Mouse (Mus musculus): ENCODE results near the gene Pagr1b. TPM values are rescaled to one million over a fixed set of nuclear protein-coding genes. Genes with fewer than 3 reads are reported as not detected.

Pagr1b gene
- polyA plus RNA-seq (2015; fragmentation: Nextera tagmentation; extraction: Ambion mirVana), result not detected in 2 replicates

DNA sequence TGATC, at the start of gene Pagr1b:
TSS of gene Pagr1b (minus strand) at position 4 of the 5 bp plus-strand sequence.
- peaks cover 18% of the 10 kb centered on the region for H3K36me3 ChIP-seq
- H3K9me3 ChIP-seq, result no peaks in the 10 kb centered on the region
- H3K4me3 ChIP-seq, result peak within 1 kb of the TSS; percentile 64
- H3K27me3 ChIP-seq, result no peaks in the 10 kb centered on the region
- H3K27ac ChIP-seq, result peak within 1 kb of the TSS; percentile 98
- H3K9ac ChIP-seq, result peak within 1 kb of the TSS; percentile 87
- H3K4me2 ChIP-seq, result peak within 1 kb of the TSS; percentile 88
- peaks cover 71% of the 10 kb centered on the region for H3K4me1 ChIP-seq
- no peak for ATAC-seq (ENCODE audit: borderline replicate concordance, extremely low read depth, low FRiP score, low TSS enrichment)

- 82% methylated on average over 6 of the region's 6 CpGs for WGBS
- Histone ChIP-seq H3K36me3 (no peaks in the 10 kb centered on the region), H3K27ac (no peak overlapping the region), H3K4me1 (peaks cover 6% of the 10 kb centered on the region; the same call in 1 of the 2 replicates), H3K4me3 (no peak overlapping the region), H3K4me2 (no peak overlapping the region), H3K27me3 (no peaks in the 10 kb centered on the region), H3K9ac (no peak overlapping the region), H3K9me3 (no peaks in the 10 kb centered on the region)
- ATAC-seq (ENCODE audit: borderline replicate concordance, extremely low read depth, low FRiP score, low TSS enrichment), result no peak
Measured at GRCm38 (mm10) chr7:127065538-127065937, 49.3 kb upstream of the Pagr1b start.

DNA sequence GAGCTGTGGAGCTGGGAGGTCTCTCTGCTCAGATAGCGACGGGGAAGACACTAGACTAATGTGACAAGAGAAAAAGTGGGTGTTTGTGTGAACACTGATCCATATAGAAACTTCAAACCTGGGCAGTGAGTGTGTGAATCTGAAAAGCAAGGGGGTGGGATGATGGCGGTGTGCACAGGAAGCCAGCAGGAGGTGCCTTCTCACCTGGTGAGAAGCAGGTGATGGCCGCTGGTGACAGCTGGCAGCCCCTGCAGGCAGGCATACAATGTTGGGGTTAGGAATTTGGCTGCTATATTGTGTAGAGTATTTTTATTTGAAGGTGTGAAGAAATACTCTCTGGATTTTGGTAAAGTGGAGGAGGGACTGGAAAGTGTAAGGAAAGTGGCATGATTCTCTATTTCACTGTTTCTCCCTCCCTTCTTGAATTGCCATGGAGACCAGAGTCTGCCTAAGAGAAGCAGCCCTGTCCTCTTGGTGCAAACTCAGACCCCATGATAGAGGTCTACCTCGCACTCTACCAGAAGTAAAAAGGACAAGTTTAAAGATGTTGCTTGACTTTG, 38.8 kb upstream of the Pagr1b start:
- H3K9ac ChIP-seq, result no peak overlapping the region
- no peaks in the 10 kb centered on the region for H3K9me3 ChIP-seq
- H3K27me3 ChIP-seq, result no peaks in the 10 kb centered on the region
- ATAC-seq (ENCODE audit: borderline replicate concordance, extremely low read depth, low FRiP score, low TSS enrichment), result no peak
- H3K36me3 ChIP-seq, result no peaks in the 10 kb centered on the region
- H3K4me3 ChIP-seq, result no peak overlapping the region
- 53% methylated on average over 5 of the region's 5 CpGs for WGBS
- no peak overlapping the region for H3K4me2 ChIP-seq
- no peak overlapping the region for H3K27ac ChIP-seq
- H3K4me1 ChIP-seq, result no peaks in the 10 kb centered on the region

DNA sequence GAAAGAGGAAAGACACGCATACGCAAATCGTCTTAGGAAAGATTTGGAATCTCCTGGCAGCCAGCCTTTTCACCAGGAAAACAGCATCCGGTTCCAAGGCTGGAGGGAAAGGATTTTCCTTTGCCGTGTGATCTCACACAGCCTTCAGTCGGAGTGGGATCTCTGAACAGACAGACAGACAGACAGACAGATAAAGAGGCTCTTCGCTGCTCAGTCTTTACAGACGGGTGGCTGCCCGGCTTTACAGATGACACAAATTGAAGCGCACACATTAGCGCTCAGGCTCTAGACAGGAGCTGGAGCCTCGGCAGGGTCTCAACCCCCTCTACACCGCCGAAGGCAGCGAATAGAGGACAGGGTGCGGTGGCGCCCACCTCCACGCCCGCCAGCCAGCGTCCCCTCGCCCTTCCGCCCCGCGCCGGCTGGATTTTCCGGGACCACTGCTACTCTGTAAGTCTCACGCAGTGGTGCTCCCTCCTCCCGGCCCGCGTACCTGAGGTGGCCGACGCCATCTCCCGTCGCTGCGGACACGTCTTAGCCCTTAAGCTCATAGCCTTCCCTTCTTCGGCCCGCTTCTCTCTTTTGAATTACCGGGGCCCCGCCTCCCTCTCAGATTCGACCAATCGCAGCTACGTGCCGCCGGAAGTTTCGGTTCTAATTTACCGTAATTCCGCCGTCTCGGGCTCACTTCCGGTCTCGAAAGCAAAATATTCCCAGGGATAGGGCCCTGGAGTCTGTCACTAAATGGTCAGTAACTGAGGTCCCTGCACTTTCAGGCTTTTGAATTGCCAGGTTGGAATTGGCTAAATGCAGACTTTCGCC, 25.8 kb upstream of the Pagr1b start, which contains the start of gene Kif22:
TSS of gene Kif22 (minus strand) at position 621 of the 822 bp plus-strand sequence.
- Histone ChIP-seq H3K27ac (peak within 1 kb of the TSS; percentile 75), H3K9ac (peak within 1 kb of the TSS; percentile 78), H3K27me3 (no peaks in the 10 kb centered on the region), H3K4me2 (peak within 1 kb of the TSS; percentile 72), H3K36me3 (peaks cover 18% of the 10 kb centered on the region; the same call in 1 of the 2 replicates), H3K9me3 (no peaks in the 10 kb centered on the region), H3K4me3 (peak within 1 kb of the TSS; percentile 68), H3K4me1 (peaks cover 13% of the 10 kb centered on the region)
- ATAC-seq (ENCODE audit: borderline replicate concordance, extremely low read depth, low FRiP score, low TSS enrichment), result peak; percentile 88; the same call in 1 of the 2 replicates
- WGBS, result under 1% methylated on average over 53 of the region's 53 CpGs

- no peak for ATAC-seq (ENCODE audit: borderline replicate concordance, extremely low read depth, low FRiP score, low TSS enrichment)
- Histone ChIP-seq H3K9ac (no peak overlapping the region), H3K4me2 (no peak overlapping the region), H3K9me3 (no peaks in the 10 kb centered on the region), H3K4me1 (peaks cover 8% of the 10 kb centered on the region), H3K4me3 (no peak overlapping the region), H3K36me3 (peaks cover 78% of the 10 kb centered on the region), H3K27me3 (no peaks in the 10 kb centered on the region), H3K27ac (no peak overlapping the region)
- WGBS, result 80% methylated on average over 1 of the region's 1 CpGs
Measured at GRCm38 (mm10) chr7:127031244-127031643, 15.0 kb upstream of the Pagr1b start.

GRCm38 (mm10) chr7:127030172-127030571, 13.9 kb upstream of the Pagr1b start:
- H3K36me3 ChIP-seq, result peaks cover 69% of the 10 kb centered on the region
- H3K4me1 ChIP-seq, result peaks cover 8% of the 10 kb centered on the region
- H3K4me3 ChIP-seq, result no peak overlapping the region
- no peaks in the 10 kb centered on the region for H3K27me3 ChIP-seq
- H3K9me3 ChIP-seq, result no peaks in the 10 kb centered on the region
- no peak overlapping the region for H3K4me2 ChIP-seq
- no peak for ATAC-seq (ENCODE audit: borderline replicate concordance, extremely low read depth, low FRiP score, low TSS enrichment)
- H3K27ac ChIP-seq, result no peak overlapping the region
- no peak overlapping the region for H3K9ac ChIP-seq
- 94% methylated on average over 1 of the region's 1 CpGs for WGBS

GRCm38 (mm10) chr7:127027885-127028284, 11.6 kb upstream of the Pagr1b start:
- Histone ChIP-seq H3K27me3 (no peaks in the 10 kb centered on the region), H3K4me2 (peak overlapping the region; percentile 68), H3K4me3 (peak overlapping the region; percentile 86), H3K9ac (peak overlapping the region; percentile 51), H3K27ac (peak overlapping the region; percentile 99), H3K36me3 (peaks cover 62% of the 10 kb centered on the region), H3K9me3 (no peaks in the 10 kb centered on the region), H3K4me1 (peaks cover 30% of the 10 kb centered on the region)
- 48% methylated on average over 8 of the region's 8 CpGs for WGBS
- no peak for ATAC-seq (ENCODE audit: borderline replicate concordance, extremely low read depth, low FRiP score, low TSS enrichment)

DNA sequence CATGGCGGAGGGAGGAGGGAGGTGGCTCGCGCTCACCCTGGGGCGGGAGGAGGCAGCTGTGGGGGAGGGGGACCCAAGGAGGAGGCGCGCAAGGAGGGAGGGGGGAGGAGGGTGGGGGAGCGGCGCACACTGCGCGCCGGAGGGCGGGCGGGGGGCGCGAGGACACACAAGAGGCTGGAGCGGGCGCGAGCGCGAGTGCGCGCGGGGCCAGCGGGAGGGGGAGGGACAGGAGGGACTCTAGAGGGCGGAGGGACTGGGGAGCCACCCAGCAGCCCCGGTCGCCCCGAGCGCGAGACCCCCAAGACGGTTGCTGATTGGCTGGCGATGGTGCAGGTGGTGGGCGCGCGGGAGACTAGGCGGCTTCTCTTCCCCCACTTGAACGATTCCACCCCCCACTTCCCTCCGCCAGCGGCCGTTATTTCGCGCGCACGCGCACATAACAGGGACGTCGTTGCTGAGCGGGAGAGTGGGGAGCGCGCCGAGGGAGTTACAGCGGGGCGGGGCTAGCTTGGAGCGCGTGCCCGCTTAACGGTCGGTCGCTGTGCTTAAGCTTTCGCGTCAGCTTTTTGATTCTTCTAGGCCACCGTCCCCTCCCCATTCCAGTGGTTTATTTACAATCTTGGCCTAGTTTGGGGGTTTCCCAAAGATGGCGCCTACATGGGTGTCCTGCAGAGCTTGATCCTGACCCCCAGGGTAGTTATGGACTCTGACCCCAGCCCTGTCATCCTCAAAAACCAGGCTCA, 10.9 kb upstream of the Pagr1b start, which contains the start of gene Maz:
TSS of gene Maz (minus strand) at position 54 of the 743 bp plus-strand sequence.
- Histone ChIP-seq H3K9me3 (no peaks in the 10 kb centered on the region), H3K9ac (peak within 1 kb of the TSS; percentile 98), H3K4me1 (peaks cover 37% of the 10 kb centered on the region), H3K4me2 (peak within 1 kb of the TSS; percentile 80), H3K36me3 (peaks cover 62% of the 10 kb centered on the region), H3K27me3 (no peaks in the 10 kb centered on the region), H3K27ac (peak within 1 kb of the TSS; percentile 99), H3K4me3 (peak within 1 kb of the TSS; percentile 86)
- WGBS, result under 1% methylated on average over 62 of the region's 63 CpGs
- peak; percentile 93 for ATAC-seq (ENCODE audit: borderline replicate concordance, extremely low read depth, low FRiP score, low TSS enrichment)

DNA sequence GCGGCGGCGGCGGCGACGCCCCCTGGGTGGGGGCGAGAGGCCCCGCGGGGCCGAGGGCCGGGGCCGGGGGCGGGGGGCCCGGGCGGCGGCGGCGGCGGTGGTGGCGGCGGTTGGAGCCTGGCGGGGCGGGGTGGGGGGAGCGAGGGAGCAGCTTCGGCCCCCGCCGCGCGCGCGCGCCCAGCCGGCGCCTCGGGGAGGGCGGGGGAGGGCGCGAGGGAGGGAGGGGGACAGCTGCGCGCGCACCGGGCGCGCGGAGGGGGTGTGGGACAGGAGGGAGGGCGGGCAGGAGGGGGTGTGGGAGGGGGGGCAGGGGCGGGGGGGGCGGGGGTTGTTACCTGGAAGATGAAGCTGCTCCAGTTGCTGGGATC, 10.3 kb upstream of the Pagr1b start:
- peak; percentile 15; the same call in 1 of the 2 replicates for ATAC-seq (ENCODE audit: borderline replicate concordance, extremely low read depth, low FRiP score, low TSS enrichment)
- Histone ChIP-seq H3K4me3 (peak overlapping the region; percentile 86), H3K4me1 (peaks cover 42% of the 10 kb centered on the region), H3K9me3 (no peaks in the 10 kb centered on the region), H3K36me3 (peaks cover 59% of the 10 kb centered on the region), H3K4me2 (peak overlapping the region; percentile 80), H3K9ac (peak overlapping the region; percentile 98), H3K27ac (peak overlapping the region; percentile 99), H3K27me3 (no peaks in the 10 kb centered on the region)
- no CpG with 5 or more reads among the region's 48 CpGs for WGBS

DNA sequence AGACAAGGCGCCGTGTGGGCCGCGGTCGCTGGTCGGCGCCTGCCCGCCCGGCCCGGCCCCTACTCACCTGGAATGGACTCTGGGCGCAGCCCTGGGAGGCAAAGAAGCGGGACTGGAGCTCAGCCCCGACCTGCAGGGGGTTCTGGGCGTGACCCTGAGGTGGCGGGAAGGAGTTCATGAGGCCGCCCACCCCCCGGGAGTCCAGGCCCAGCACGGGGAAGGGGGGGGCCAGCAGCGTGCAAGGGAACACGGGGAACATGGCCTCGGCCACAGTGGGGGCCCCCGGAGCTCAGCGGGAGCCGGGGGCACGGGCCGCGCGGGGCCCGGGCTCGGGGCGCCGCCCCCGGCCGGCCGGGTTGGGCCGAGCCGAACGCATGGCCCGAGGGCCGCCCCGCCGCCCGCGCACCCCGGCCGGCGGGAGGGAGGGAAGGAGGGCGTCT, 9.9 kb upstream of the Pagr1b start:
- ATAC-seq (ENCODE audit: borderline replicate concordance, extremely low read depth, low FRiP score, low TSS enrichment), result peak; percentile 16
- Histone ChIP-seq H3K27me3 (no peaks in the 10 kb centered on the region), H3K9me3 (no peaks in the 10 kb centered on the region), H3K36me3 (peaks cover 55% of the 10 kb centered on the region), H3K4me1 (peaks cover 46% of the 10 kb centered on the region), H3K4me2 (peak overlapping the region; percentile 80), H3K9ac (peak overlapping the region; percentile 98), H3K4me3 (peak overlapping the region; percentile 86), H3K27ac (peak overlapping the region; percentile 99)
- under 1% methylated on average over 24 of the region's 48 CpGs for WGBS

- Histone ChIP-seq H3K27ac (peak overlapping the region; percentile 99), H3K27me3 (no peaks in the 10 kb centered on the region), H3K9me3 (no peaks in the 10 kb centered on the region), H3K4me3 (peak overlapping the region; percentile 86), H3K4me1 (peaks cover 51% of the 10 kb centered on the region), H3K9ac (peak overlapping the region; percentile 98), H3K4me2 (peak overlapping the region; percentile 80), H3K36me3 (peaks cover 50% of the 10 kb centered on the region)
- WGBS, result under 1% methylated on average over 65 of the region's 65 CpGs
- no peak; the same call in 1 of the 2 replicates for ATAC-seq (ENCODE audit: borderline replicate concordance, extremely low read depth, low FRiP score, low TSS enrichment)
Measured at GRCm38 (mm10) chr7:127025556-127026160, 9.4 kb upstream of the Pagr1b start.
